Comparison of ENCODE assay signal across 14 mouse cellular contexts in the genomic region with DNA sequence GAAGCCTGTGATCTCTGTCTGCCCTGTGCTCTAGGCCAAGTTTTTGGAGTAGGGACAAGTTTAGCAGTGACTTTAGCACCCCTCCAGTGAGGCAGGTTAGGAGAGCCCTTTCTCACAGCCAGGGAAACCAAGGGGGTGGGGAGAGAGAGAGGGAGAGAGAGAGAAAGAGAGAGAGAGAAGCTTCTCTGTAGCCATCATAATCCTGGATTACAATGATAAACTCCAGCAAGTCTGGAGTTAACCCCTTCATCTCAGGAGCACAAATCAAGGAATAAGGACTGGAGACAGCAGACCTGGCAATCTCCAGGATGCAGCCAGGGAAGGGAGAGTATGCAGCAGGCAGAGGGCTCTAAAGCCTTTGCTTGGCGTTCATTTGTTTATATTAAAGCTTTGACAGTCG. TPM values are rescaled to one million over a fixed set of nuclear protein-coding genes. Genes with fewer than 3 reads are reported as not detected.
DNase-seq lines count a peak whose midpoint lies in the region; ATAC-seq and TF ChIP-seq lines count a peak whose summit lies in the region.
"Had no signal": no experiment of that assay in that cellular context is flagged by ENCODE, and none has a peak within 500 bp of the region (broad histone marks: within the 10 kb centered on the region; RNA-seq: fewer than 3 reads in every experiment).

No protein-coding gene starts in this region.

- TF ChIP-seq POLR2A in thymus, adult 2 months (IDR thresholded peaks at IDR 0.05; ENCODE audit: control insufficient read depth, extremely low read depth, insufficient read depth, low read length, poor library complexity): no peak

- H3K9me3 ChIP-seq in heart, embryonic 13.5 days: no peaks in the 10 kb centered on the region
- no peaks in the 10 kb centered on the region for H3K9me3 ChIP-seq in stomach, embryonic 16.5 days (replicated peaks; ENCODE audit: control insufficient read depth, low read length)
- no peaks in the 10 kb centered on the region for H3K9me3 ChIP-seq in stomach, postnatal 0 days (ENCODE audit: control insufficient read depth, low read length)
- no peaks in the 10 kb centered on the region for H3K9me3 ChIP-seq in limb, embryonic 10.5 days (replicated peaks)
- H3K9me3 ChIP-seq: intestine, embryonic 15.5 days; liver, embryonic 15.5 days; stomach, embryonic 15.5 days had no signal

- peaks cover 48% of the 10 kb centered on the region for H3K36me3 ChIP-seq in heart, embryonic 13.5 days
- H3K36me3 ChIP-seq in stomach, embryonic 16.5 days (ENCODE audit: control insufficient read depth, insufficient read depth, low read length): no peaks in the 10 kb centered on the region
- no peaks in the 10 kb centered on the region for H3K36me3 ChIP-seq in stomach, postnatal 0 days (ENCODE audit: control insufficient read depth, insufficient read depth, low read length)
- H3K36me3 ChIP-seq in limb, embryonic 10.5 days: peaks cover 71% of the 10 kb centered on the region
- no peaks in the 10 kb centered on the region for H3K36me3 ChIP-seq in thymus, adult 2 months (ENCODE audit: control insufficient read depth, insufficient read depth, low read length)
- H3K36me3 ChIP-seq: intestine, embryonic 15.5 days; liver, embryonic 15.5 days; stomach, embryonic 15.5 days had no signal

- no peak overlapping the region for H3K4me3 ChIP-seq in heart, embryonic 13.5 days
- H3K4me3 ChIP-seq in stomach, embryonic 16.5 days (replicated peaks; ENCODE audit: low read length): no peak overlapping the region
- H3K4me3 ChIP-seq in stomach, postnatal 0 days (ENCODE audit: low read depth, low read length): no peak overlapping the region
- H3K4me3 ChIP-seq in limb, embryonic 10.5 days: no peak overlapping the region
- H3K4me3 ChIP-seq in thymus, adult 2 months (ENCODE audit: control insufficient read depth, insufficient read depth, low read length): no peak overlapping the region
- H3K4me3 ChIP-seq: erythroblast, embryonic 14.5 days; intestine, embryonic 15.5 days; liver, embryonic 15.5 days; stomach, embryonic 15.5 days had no signal

- H3K4me1 ChIP-seq in heart, embryonic 13.5 days: peaks cover 93% of the 10 kb centered on the region
- H3K4me1 ChIP-seq in stomach, embryonic 16.5 days (ENCODE audit: control insufficient read depth, insufficient read depth, low read length): peaks cover 47% of the 10 kb centered on the region
- H3K4me1 ChIP-seq in stomach, postnatal 0 days (replicated peaks; ENCODE audit: control insufficient read depth, insufficient read depth): peaks cover 2% of the 10 kb centered on the region
- peaks cover 68% of the 10 kb centered on the region for H3K4me1 ChIP-seq in limb, embryonic 10.5 days
- H3K4me1 ChIP-seq in thymus, adult 2 months (replicated peaks; ENCODE audit: control insufficient read depth, insufficient read depth, low read length): peaks cover 17% of the 10 kb centered on the region
- H3K4me1 ChIP-seq: liver, embryonic 15.5 days had no signal

- DNase-seq in heart, adult 11 months: no peak
- DNase-seq in stomach, postnatal 0 days (ENCODE audit: low spot score): no peak
- DNase-seq in limb, embryonic 10.5 days (ENCODE audit: low spot score): no peak
- DNase-seq in thymus, adult 2 months: no peak
- no peak for DNase-seq in thymus, postnatal 0 days (ENCODE audit: low spot score)
- DNase-seq: gastrocnemius, postnatal 10 days; lung, postnatal 4 days; right cerebral cortex, postnatal 14 days had no signal

- peak overlapping the region; percentile 73 for H3K9ac ChIP-seq in heart, embryonic 13.5 days
- no peak overlapping the region for H3K9ac ChIP-seq in stomach, embryonic 16.5 days (ENCODE audit: low read length)
- H3K9ac ChIP-seq in stomach, postnatal 0 days (ENCODE audit: low read length): no peak overlapping the region
- H3K9ac ChIP-seq: intestine, embryonic 15.5 days; liver, embryonic 15.5 days; stomach, embryonic 15.5 days had no signal

- 33% methylated on average over 2 of the region's 2 CpGs for WGBS in heart, embryonic 13.5 days
- WGBS in stomach, embryonic 16.5 days: 17% methylated on average over 2 of the region's 2 CpGs
- 13% methylated on average over 2 of the region's 2 CpGs for WGBS in stomach, postnatal 0 days
- WGBS in limb, embryonic 10.5 days: 26% methylated on average over 2 of the region's 2 CpGs
- WGBS in thymus, adult 2 months: 85% methylated on average over 2 of the region's 2 CpGs

- no peak for TF ChIP-seq EP300 in stomach, postnatal 0 days (optimal IDR thresholded peaks at IDR 0.05)

- no peaks in the 10 kb centered on the region for H3K27me3 ChIP-seq in heart, embryonic 13.5 days (replicated peaks)
- no peaks in the 10 kb centered on the region for H3K27me3 ChIP-seq in stomach, embryonic 16.5 days (ENCODE audit: control insufficient read depth, insufficient read depth, low read length)
- no peaks in the 10 kb centered on the region for H3K27me3 ChIP-seq in stomach, postnatal 0 days (ENCODE audit: control insufficient read depth, insufficient read depth, low read length)
- no peaks in the 10 kb centered on the region for H3K27me3 ChIP-seq in limb, embryonic 10.5 days (ENCODE audit: low read depth, poor library complexity, severe bottlenecking)
- H3K27me3 ChIP-seq in thymus, adult 2 months (ENCODE audit: control insufficient read depth, insufficient read depth, low read length): no peaks in the 10 kb centered on the region
- H3K27me3 ChIP-seq: intestine, embryonic 15.5 days; stomach, embryonic 15.5 days had no signal

- no peak for ATAC-seq in heart, embryonic 13.5 days (ENCODE audit: extremely low read depth, insufficient number of reproducible peaks, low FRiP score, low TSS enrichment)
- ATAC-seq in stomach, embryonic 16.5 days (ENCODE audit: insufficient read depth, low FRiP score): no peak
- no peak for ATAC-seq in stomach, postnatal 0 days (ENCODE audit: low FRiP score, low TSS enrichment)
- ATAC-seq: intestine, embryonic 15.5 days had no signal

- H3K4me2 ChIP-seq in heart, embryonic 13.5 days: 0 out of 2 replicates have a peak overlapping the region, but pooled peaks have one; percentile 1
- H3K4me2 ChIP-seq in stomach, embryonic 16.5 days (ENCODE audit: low read depth, low read length): no peak overlapping the region
- H3K4me2 ChIP-seq in stomach, postnatal 0 days (replicated peaks; ENCODE audit: low read depth): no peak overlapping the region
- H3K4me2 ChIP-seq: intestine, embryonic 15.5 days; liver, embryonic 15.5 days; stomach, embryonic 15.5 days had no signal

- H3K27ac ChIP-seq in heart, embryonic 13.5 days (replicated peaks): peak overlapping the region; percentile 98
- 0 out of 2 replicates have a peak overlapping the region, but pooled peaks have one; percentile 4 for H3K27ac ChIP-seq in stomach, embryonic 16.5 days (ENCODE audit: low read length)
- H3K27ac ChIP-seq in stomach, postnatal 0 days (replicated peaks): no peak overlapping the region
- 0 out of 2 replicates have a peak overlapping the region, but pooled peaks have one; percentile 53 for H3K27ac ChIP-seq in limb, embryonic 10.5 days
- H3K27ac ChIP-seq in thymus, adult 2 months (ENCODE audit: control insufficient read depth, insufficient read depth, low read length): no peak overlapping the region
- H3K27ac ChIP-seq: intestine, embryonic 15.5 days; liver, embryonic 15.5 days had no signal

- no peak for TF ChIP-seq CTCF in stomach, postnatal 0 days (IDR thresholded peaks at IDR 0.05; ENCODE audit: low read depth)
- no peak for TF ChIP-seq CTCF in thymus, adult 2 months (IDR thresholded peaks at IDR 0.05; ENCODE audit: borderline replicate concordance, control insufficient read depth, extremely low read depth, insufficient read depth, low read length, poor library complexity)

RNA-seq across cellular contexts. Expression of a gene that starts 8.6 kb away (rescaled TPM):
- 7.0 and 7.6 TPM in 2 replicates for polyA plus RNA-seq in heart, embryonic 13.5 days (2015; fragmentation: Nextera tagmentation; extraction: Ambion mirVana)
- polyA plus RNA-seq in stomach, embryonic 16.5 days (2015; fragmentation: Nextera tagmentation; extraction: Ambion mirVana): 2.5 and 3.3 TPM in 2 replicates
- 1.6 TPM in 2 replicates for polyA plus RNA-seq in stomach, postnatal 0 days (2015; fragmentation: Nextera tagmentation; extraction: Ambion mirVana)
- 5.2 and 6.8 TPM in 2 replicates for polyA plus RNA-seq in limb, embryonic 10.5 days (2016; fragmentation: Nextera tagmentation; extraction: Ambion mirVana)
- 7.6 and 13.1 TPM in 2 replicates for polyA plus RNA-seq in thymus, adult 2 months (2012; rRNA removed)
- 2.3 and 2.8 TPM in 2 replicates for polyA plus RNA-seq in thymus, postnatal 0 days (2015; fragmentation: Nextera tagmentation; extraction: Ambion mirVana)
- polyA plus RNA-seq: erythroblast, embryonic 14.5 days had no signal

Comparison
In these comparisons a context has a peak if more than half of its experiments do, and no peak if none do; other contexts are left out.
1. H3K27ac ChIP-seq: peak in heart, embryonic 13.5 days (single experiment), stomach, embryonic 16.5 days (single experiment) and limb, embryonic 10.5 days (single experiment); none in stomach, postnatal 0 days (single experiment) and thymus, adult 2 months (single experiment).